Mouse (Mus musculus) thymus, adult 18-20 months (tissue): ENCODE data around the gene Dolpp1.

Source experiments
- DNase-seq, 2 experiments: peaks; one replicate each; pipeline ENCODE4 v3.0.0; 2022; ENCODE audit warnings: mixed read lengths in 2 of 2

The Dolpp1 gene

GRCm38 (mm10) chr2:30392114-30392576 lies at the start of gene Dolpp1:
TSS of gene Dolpp1 (plus strand) at chr2:30392254.
- peak; percentile 96 to 98 for DNase-seq

- no peak for DNase-seq
Observed at GRCm38 (mm10) chr2:30342544-30342943, 49.5 kb upstream of the Dolpp1 start.

- DNase-seq: no peak
Observed at GRCm38 (mm10) chr2:30343601-30344137, 48.4 kb upstream of the Dolpp1 start.

- DNase-seq: no peak
Observed at GRCm38 (mm10) chr2:30345971-30346676, 45.9 kb upstream of the Dolpp1 start.

GRCm38 (mm10) chr2:30349196-30349595 lies 42.9 kb upstream of the Dolpp1 start:
- no peak for DNase-seq

GRCm38 (mm10) chr2:30351149-30351548 lies 40.9 kb upstream of the Dolpp1 start:
- DNase-seq: no peak

- DNase-seq: no peak
Observed at GRCm38 (mm10) chr2:30355861-30356260, 36.2 kb upstream of the Dolpp1 start.

GRCm38 (mm10) chr2:30356266-30356665 lies 35.8 kb upstream of the Dolpp1 start:
- DNase-seq: no peak

GRCm38 (mm10) chr2:30356906-30357305 lies 35.1 kb upstream of the Dolpp1 start:
- no peak for DNase-seq

GRCm38 (mm10) chr2:30357552-30358510 lies 34.2 kb upstream of the Dolpp1 start:
- DNase-seq: no peak

GRCm38 (mm10) chr2:30358533-30359531 lies 33.2 kb upstream of the Dolpp1 start, which contains the start of gene Sh3glb2:
TSS of gene Sh3glb2 (minus strand) at chr2:30359337.
- peak; percentile 69 for DNase-seq

- DNase-seq: no peak
Observed at GRCm38 (mm10) chr2:30360626-30361025, 31.4 kb upstream of the Dolpp1 start.

- no peak for DNase-seq
Observed at GRCm38 (mm10) chr2:30362865-30363264, 29.2 kb upstream of the Dolpp1 start.

- DNase-seq: peak; percentile 96 to 97
Observed at GRCm38 (mm10) chr2:30363773-30364650, 28.0 kb upstream of the Dolpp1 start, which contains the start of gene Miga2. TSS of gene Miga2 (plus strand) at chr2:30364233.

- DNase-seq: no peak
Observed at GRCm38 (mm10) chr2:30365281-30366069, 26.6 kb upstream of the Dolpp1 start.

- no peak for DNase-seq
Observed at GRCm38 (mm10) chr2:30366203-30366602, 25.9 kb upstream of the Dolpp1 start.

GRCm38 (mm10) chr2:30371544-30371943 lies 20.5 kb upstream of the Dolpp1 start:
- no peak for DNase-seq

- no peak for DNase-seq
Observed at GRCm38 (mm10) chr2:30372726-30373125, 19.3 kb upstream of the Dolpp1 start.

GRCm38 (mm10) chr2:30375893-30376292 lies 16.2 kb upstream of the Dolpp1 start:
- no peak for DNase-seq

GRCm38 (mm10) chr2:30377721-30378120 lies 14.3 kb upstream of the Dolpp1 start:
- DNase-seq: no peak
